Mouse (Mus musculus) brain, adult 2 months (tissue): ENCODE measurements around the gene Nup37.

Source experiments
- DNase-seq: peaks from one replicate; pipeline ENCODE4 v3.0.0; 2011; ENCODE audit warnings: low read depth, low spot score

Gene Nup37

GRCm38 (mm10) chr10:88146707-88147477, at the start of gene Nup37, which contains the start of gene Parpbp:
Gene Nup37, plus strand, starts transcription at chr10:88146992.
Gene Parpbp, minus strand, starts transcription at chr10:88146941.
- DNase-seq: peak; percentile 85

- no peak for DNase-seq
Measured at GRCm38 (mm10) chr10:88106169-88106568, 40.6 kb upstream of the Nup37 start.

GRCm38 (mm10) chr10:88113290-88113689, 33.5 kb upstream of the Nup37 start:
- no peak for DNase-seq

GRCm38 (mm10) chr10:88119721-88120120, 27.1 kb upstream of the Nup37 start:
- peak; percentile 45 for DNase-seq

- DNase-seq: no peak
Measured at GRCm38 (mm10) chr10:88135630-88136029, 11.2 kb upstream of the Nup37 start.

GRCm38 (mm10) chr10:88146187-88146586, 605 bp upstream of the Nup37 start:
- no peak for DNase-seq

GRCm38 (mm10) chr10:88150381-88150780, 3.6 kb downstream of the Nup37 start:
- DNase-seq: no peak

- DNase-seq: peak; percentile 43
Measured at GRCm38 (mm10) chr10:88151658-88152057, 4.9 kb downstream of the Nup37 start.

- no peak for DNase-seq
Measured at GRCm38 (mm10) chr10:88162096-88162495, 15.3 kb downstream of the Nup37 start.

- DNase-seq: no peak
Measured at GRCm38 (mm10) chr10:88162676-88163075, 15.9 kb downstream of the Nup37 start.

GRCm38 (mm10) chr10:88166158-88166557, 19.4 kb downstream of the Nup37 start:
- DNase-seq: no peak

GRCm38 (mm10) chr10:88167438-88168077, 20.8 kb downstream of the Nup37 start:
- DNase-seq: no peak

GRCm38 (mm10) chr10:88200541-88200940, 53.7 kb downstream of the Nup37 start:
- no peak for DNase-seq

GRCm38 (mm10) chr10:88200951-88201638, 54.3 kb downstream of the Nup37 start, which contains the start of gene Washc3:
Gene Washc3, plus strand, starts transcription at chr10:88201093.
- peak; percentile 96 for DNase-seq

- no peak for DNase-seq
Measured at GRCm38 (mm10) chr10:88201650-88202049, 54.9 kb downstream of the Nup37 start.

GRCm38 (mm10) chr10:88202581-88202980, 55.8 kb downstream of the Nup37 start:
- no peak for DNase-seq

- no peak for DNase-seq
Measured at GRCm38 (mm10) chr10:88203236-88203635, 56.4 kb downstream of the Nup37 start.

- DNase-seq: peak; percentile 24
Measured at GRCm38 (mm10) chr10:88212644-88213043, 65.9 kb downstream of the Nup37 start.

GRCm38 (mm10) chr10:88214800-88215514, 68.2 kb downstream of the Nup37 start:
- no peak for DNase-seq

GRCm38 (mm10) chr10:88218161-88218560, 71.4 kb downstream of the Nup37 start:
- DNase-seq: no peak

- DNase-seq: no peak
Measured at GRCm38 (mm10) chr10:88221718-88222117, 74.9 kb downstream of the Nup37 start.

- peak; percentile 11 for DNase-seq
Measured at GRCm38 (mm10) chr10:88225421-88225820, 78.6 kb downstream of the Nup37 start.
